9 mouse cellular contexts compared by ENCODE assay signal in genomic region chr2:180271804-180272395, GRCm38 (mm10). TPM values are rescaled to one million over a fixed set of nuclear protein-coding genes. Genes with fewer than 3 reads are reported as not detected.
DNase-seq lines count a peak whose midpoint lies in the region; ATAC-seq and TF ChIP-seq lines count a peak whose summit lies in the region.
"Had no signal": no experiment of that assay in that cellular context is flagged by ENCODE, and none has a peak within 500 bp of the region (broad histone marks: within the 10 kb centered on the region; RNA-seq: fewer than 3 reads in every experiment).

No protein-coding gene starts in this region.

- H3K4me2 ChIP-seq in lung, embryonic 16.5 days (ENCODE audit: low read depth, low read length): peak overlapping the region; percentile 80
- H3K4me2 ChIP-seq in limb, embryonic 14.5 days (replicated peaks; ENCODE audit: low read depth, low read length, severe bottlenecking): peak overlapping the region; percentile 93
- peak overlapping the region; percentile 93 for H3K4me2 ChIP-seq in stomach, embryonic 16.5 days (ENCODE audit: low read depth, low read length)

- WGBS in lung, embryonic 16.5 days: 53% methylated on average over 5 of the region's 5 CpGs
- WGBS in limb, embryonic 14.5 days: 56% methylated on average over 5 of the region's 5 CpGs
- 69% methylated on average over 5 of the region's 5 CpGs for WGBS in stomach, embryonic 16.5 days

- no peak overlapping the region for H3K27ac ChIP-seq in lung, embryonic 16.5 days (ENCODE audit: low read length)
- no peak overlapping the region for H3K27ac ChIP-seq in limb, embryonic 14.5 days (replicated peaks; ENCODE audit: low read depth, low read length)
- no peak overlapping the region for H3K27ac ChIP-seq in stomach, embryonic 16.5 days (ENCODE audit: low read length)

- DNase-seq in CD4-positive, CD25-positive, alpha-beta regulatory T cell, adult 2 months (ENCODE audit: low read depth, low spot score): peak; percentile 17
- no peak for DNase-seq in lung, postnatal 36 days
- no peak for DNase-seq in limb, embryonic 14.5 days (ENCODE audit: low spot score)
- DNase-seq in natural killer cell, adult 2 months (ENCODE audit: low spot score in 2 of 2): no peak
- DNase-seq in layer of hippocampus, adult 9-10 months (ENCODE audit: low spot score): no peak
- DNase-seq: thymus, postnatal 4 days had no signal

- H3K4me3 ChIP-seq in lung, embryonic 16.5 days (ENCODE audit: low read length): peak overlapping the region; percentile 83
- peak overlapping the region; percentile 83 for H3K4me3 ChIP-seq in limb, embryonic 14.5 days (replicated peaks; ENCODE audit: low read length)
- H3K4me3 ChIP-seq in stomach, embryonic 16.5 days (replicated peaks; ENCODE audit: low read length): peak overlapping the region; percentile 74

- ATAC-seq in CD4-positive, CD25-positive, alpha-beta regulatory T cell, adult 4 months: no peak
- ATAC-seq in lung, embryonic 16.5 days (ENCODE audit: low read depth): no peak
- ATAC-seq in limb, embryonic 14.5 days (ENCODE audit: low FRiP score, low read depth): no peak
- ATAC-seq in stomach, embryonic 16.5 days (ENCODE audit: insufficient read depth, low FRiP score): no peak

- no peaks in the 10 kb centered on the region for H3K9me3 ChIP-seq in lung, embryonic 16.5 days (ENCODE audit: control insufficient read depth, low read length)
- no peaks in the 10 kb centered on the region for H3K9me3 ChIP-seq in limb, embryonic 14.5 days (ENCODE audit: control insufficient read depth, low read length)
- no peaks in the 10 kb centered on the region for H3K9me3 ChIP-seq in stomach, embryonic 16.5 days (replicated peaks; ENCODE audit: control insufficient read depth, low read length)

- H3K36me3 ChIP-seq in lung, embryonic 16.5 days (ENCODE audit: control insufficient read depth, insufficient read depth, low read length): peaks cover 2% of the 10 kb centered on the region; the same call in 1 of the 2 replicates
- peaks cover 35% of the 10 kb centered on the region for H3K36me3 ChIP-seq in limb, embryonic 14.5 days (ENCODE audit: control insufficient read depth, insufficient read depth, low read length)
- no peaks in the 10 kb centered on the region for H3K36me3 ChIP-seq in stomach, embryonic 16.5 days (ENCODE audit: control insufficient read depth, insufficient read depth, low read length)

- peaks cover 27% of the 10 kb centered on the region for H3K4me1 ChIP-seq in lung, embryonic 16.5 days (replicated peaks; ENCODE audit: control insufficient read depth, insufficient read depth, low read length)
- peaks cover 14% of the 10 kb centered on the region; the same call in 1 of the 2 replicates for H3K4me1 ChIP-seq in limb, embryonic 14.5 days (ENCODE audit: control insufficient read depth, insufficient read depth, low read length)
- H3K4me1 ChIP-seq in stomach, embryonic 16.5 days (ENCODE audit: control insufficient read depth, insufficient read depth, low read length): peaks cover 27% of the 10 kb centered on the region

- H3K9ac ChIP-seq in lung, embryonic 16.5 days (ENCODE audit: low read length): peak overlapping the region; percentile 91
- peak overlapping the region; percentile 91; the same call in 1 of the 2 replicates for H3K9ac ChIP-seq in limb, embryonic 14.5 days (ENCODE audit: low read depth, low read length, severe bottlenecking)
- peak overlapping the region; percentile 91 for H3K9ac ChIP-seq in stomach, embryonic 16.5 days (ENCODE audit: low read length)

- H3K27me3 ChIP-seq in lung, embryonic 16.5 days (ENCODE audit: control insufficient read depth, insufficient read depth, low read depth, low read length): no peaks in the 10 kb centered on the region
- no peaks in the 10 kb centered on the region for H3K27me3 ChIP-seq in limb, embryonic 14.5 days (ENCODE audit: control insufficient read depth, insufficient read depth, low read length)
- no peaks in the 10 kb centered on the region for H3K27me3 ChIP-seq in stomach, embryonic 16.5 days (ENCODE audit: control insufficient read depth, insufficient read depth, low read length)

- no peak for TF ChIP-seq POLR2A in limb, embryonic 14.5 days (IDR thresholded peaks at IDR 0.05; ENCODE audit: borderline replicate concordance, extremely low read depth, insufficient read depth, insufficient read length)

RNA-seq across cellular contexts. Expression of gene Cables2, which starts 1.4 kb away (rescaled TPM):
- polyA plus RNA-seq in CD4-positive, CD25-positive, alpha-beta regulatory T cell, adult 4 months (2017; shearing (Covaris generic)): 1 to 10 TPM; 5.2 to 8.1 TPM
- 6.3 and 8.4 TPM in 2 replicates for polyA plus RNA-seq in lung, embryonic 16.5 days (2015; fragmentation: Nextera tagmentation; extraction: Ambion mirVana)
- 37.7 and 45.8 TPM in 2 replicates for polyA plus RNA-seq in limb, embryonic 14.5 days (2012; rRNA removed)
- polyA plus RNA-seq in limb, embryonic 14.5 days (2014; fragmentation: Nextera tagmentation; extraction: Ambion mirVana): 22.5 and 23.4 TPM in 2 replicates
- 4.3 and 4.6 TPM in 2 replicates for polyA plus RNA-seq in stomach, embryonic 16.5 days (2015; fragmentation: Nextera tagmentation; extraction: Ambion mirVana)

RNA-seq across cellular contexts. Expression of gene Rps21, which starts 14.7 kb away (rescaled TPM):
- polyA plus RNA-seq in CD4-positive, CD25-positive, alpha-beta regulatory T cell, adult 4 months (2017; shearing (Covaris generic)): 1,000 to 10,000 TPM in 1 of 2 experiments, 100 to 1,000 TPM in 1; 875 to 1,561 TPM
- polyA plus RNA-seq in lung, embryonic 16.5 days (2015; fragmentation: Nextera tagmentation; extraction: Ambion mirVana): 455 and 526 TPM in 2 replicates
- polyA plus RNA-seq in limb, embryonic 14.5 days (2012; rRNA removed): 3,975 and 4,219 TPM in 2 replicates
- 716 and 729 TPM in 2 replicates for polyA plus RNA-seq in limb, embryonic 14.5 days (2014; fragmentation: Nextera tagmentation; extraction: Ambion mirVana)
- polyA plus RNA-seq in stomach, embryonic 16.5 days (2015; fragmentation: Nextera tagmentation; extraction: Ambion mirVana): 408 and 537 TPM in 2 replicates

RNA-seq across cellular contexts. Expression of gene Rbbp8nl, which starts 17.8 kb away (rescaled TPM):
- not detected for polyA plus RNA-seq in CD4-positive, CD25-positive, alpha-beta regulatory T cell, adult 4 months (2017; shearing (Covaris generic))
- polyA plus RNA-seq in lung, embryonic 16.5 days (2015; fragmentation: Nextera tagmentation; extraction: Ambion mirVana): 2.7 and 2.8 TPM in 2 replicates
- polyA plus RNA-seq in limb, embryonic 14.5 days (2012; rRNA removed): 2.0 and 2.3 TPM in 2 replicates
- polyA plus RNA-seq in limb, embryonic 14.5 days (2014; fragmentation: Nextera tagmentation; extraction: Ambion mirVana): 1.0 and 1.3 TPM in 2 replicates
- polyA plus RNA-seq in stomach, embryonic 16.5 days (2015; fragmentation: Nextera tagmentation; extraction: Ambion mirVana): 3.7 and 5.9 TPM in 2 replicates

RNA-seq across cellular contexts. Expression of gene Lama5, which starts 46.2 kb away (rescaled TPM):
- polyA plus RNA-seq in CD4-positive, CD25-positive, alpha-beta regulatory T cell, adult 4 months (2017; shearing (Covaris generic)): 1 to 10 TPM in 1 of 2 experiments, under 1 TPM in 1; 0.30 to 1.4 TPM
- polyA plus RNA-seq in lung, embryonic 16.5 days (2015; fragmentation: Nextera tagmentation; extraction: Ambion mirVana): 102 and 112 TPM in 2 replicates
- 47.3 and 56.7 TPM in 2 replicates for polyA plus RNA-seq in limb, embryonic 14.5 days (2012; rRNA removed)
- polyA plus RNA-seq in limb, embryonic 14.5 days (2014; fragmentation: Nextera tagmentation; extraction: Ambion mirVana): 30.4 and 31.2 TPM in 2 replicates
- polyA plus RNA-seq in stomach, embryonic 16.5 days (2015; fragmentation: Nextera tagmentation; extraction: Ambion mirVana): 61.3 and 64.6 TPM in 2 replicates
